Mouse (Mus musculus) myocyte (in vitro differentiated cells): ENCODE data around the gene Nfyb. TPM values are rescaled to one million over a fixed set of nuclear protein-coding genes. Genes with fewer than 3 reads are reported as not detected.

Source experiments
- H3K27me3 ChIP-seq: one replicate; pipeline ENCODE4 v1.6.1; 2011; ENCODE audit not compliant: control insufficient read depth, insufficient read depth, insufficient read length
- H3K36me3 ChIP-seq: one replicate; pipeline ENCODE4 v1.6.1; 2011; ENCODE audit not compliant: control insufficient read depth, insufficient read depth
- H3K4me2 ChIP-seq: one replicate; pipeline ENCODE4 v1.6.1; 2011; ENCODE audit warnings: low read depth, control low read depth
- H3K4me3 ChIP-seq: one replicate; pipeline ENCODE4 v1.5.1; 2011; ENCODE audit warnings: mild to moderate bottlenecking, control low read depth, moderate library complexity
- H3K79me2 ChIP-seq: one replicate; pipeline ENCODE4 v1.6.1; 2011; ENCODE audit not compliant: control insufficient read depth, insufficient read depth
- H3ac ChIP-seq: one replicate; pipeline ENCODE4 v1.6.1; 2011; ENCODE audit not compliant: control insufficient read depth, insufficient read length
- CEBPB ChIP-seq: IDR thresholded peaks from 2 replicates; pipeline ENCODE4 v1.6.1; 2011; ENCODE audit warnings: mild to moderate bottlenecking, moderate library complexity; ENCODE audit not compliant: poor library complexity, insufficient read depth, severe bottlenecking
- E2F4 ChIP-seq: IDR thresholded peaks from one replicate; pipeline ENCODE4 v1.6.1; 2011; ENCODE audit warnings: mild to moderate bottlenecking, control low read depth, moderate library complexity; ENCODE audit not compliant: insufficient read depth
- MAX ChIP-seq: IDR thresholded peaks from one replicate; pipeline ENCODE4 v1.6.1; 2011; ENCODE audit warnings: low read depth, mild to moderate bottlenecking, control low read depth
- MYOD1 ChIP-seq, 3 experiments: IDR thresholded peaks; one replicate each; pipeline ENCODE4 v1.6.1; 2011; ENCODE audit warnings: control low read depth in 2 of 3, low read depth in 2 of 3, mild to moderate bottlenecking in 2 of 3, moderate library complexity in 1 of 3; ENCODE audit not compliant: insufficient read length in 2 of 3, control insufficient read depth in 1 of 3
- MYOG ChIP-seq, 3 experiments: IDR thresholded peaks; one replicate each; pipeline ENCODE4 v1.6.1; 2011; ENCODE audit warnings: control low read depth in 2 of 3, low read depth in 2 of 3, mild to moderate bottlenecking in 2 of 3; ENCODE audit not compliant: insufficient read length in 2 of 3, control insufficient read depth in 1 of 3, insufficient read depth in 1 of 3
- POLR2A ChIP-seq: IDR thresholded peaks from one replicate; pipeline ENCODE4 v1.6.1; 2011; ENCODE audit warnings: low read depth, mild to moderate bottlenecking, control low read depth, moderate library complexity; ENCODE audit not compliant: insufficient read length
- POLR2AphosphoS2 ChIP-seq: IDR thresholded peaks from one replicate; pipeline ENCODE4 v1.6.1; 2011; ENCODE audit warnings: low read depth, control low read depth; ENCODE audit not compliant: insufficient read length
- REST ChIP-seq: IDR thresholded peaks from one replicate; pipeline ENCODE4 v1.6.1; 2011; ENCODE audit warnings: mild to moderate bottlenecking, control low read depth, moderate library complexity; ENCODE audit not compliant: insufficient read depth, insufficient read length
- SRF ChIP-seq: IDR thresholded peaks from one replicate; pipeline ENCODE4 v1.6.1; 2011; ENCODE audit warnings: low read depth; ENCODE audit not compliant: control insufficient read depth, insufficient read length
- TCF12 ChIP-seq: IDR thresholded peaks from one replicate; pipeline ENCODE4 v1.6.1; 2011; ENCODE audit warnings: mild to moderate bottlenecking, control low read depth; ENCODE audit not compliant: poor library complexity, insufficient read depth, severe bottlenecking
- TCF3 ChIP-seq: IDR thresholded peaks from one replicate; pipeline ENCODE4 v1.6.1; 2011; ENCODE audit warnings: low read depth, control low read depth; ENCODE audit not compliant: insufficient read length
- USF1 ChIP-seq: IDR thresholded peaks from one replicate; pipeline ENCODE4 v1.6.1; 2011; ENCODE audit warnings: low read depth, mild to moderate bottlenecking, control low read depth, moderate library complexity
- polyA plus RNA-seq: library from polyadenylated mRNA; unstranded; fragments of >200 nt; fragmentation: generic; extraction: Trizol; gene quantifications from one replicate; pipeline ENCODE4 v1.2.1, GENCODE M21; 2012; ENCODE audit warnings: missing spikeins

Gene Nfyb
- polyA plus RNA-seq, 1 experiment, result 7.4 TPM

DNA sequence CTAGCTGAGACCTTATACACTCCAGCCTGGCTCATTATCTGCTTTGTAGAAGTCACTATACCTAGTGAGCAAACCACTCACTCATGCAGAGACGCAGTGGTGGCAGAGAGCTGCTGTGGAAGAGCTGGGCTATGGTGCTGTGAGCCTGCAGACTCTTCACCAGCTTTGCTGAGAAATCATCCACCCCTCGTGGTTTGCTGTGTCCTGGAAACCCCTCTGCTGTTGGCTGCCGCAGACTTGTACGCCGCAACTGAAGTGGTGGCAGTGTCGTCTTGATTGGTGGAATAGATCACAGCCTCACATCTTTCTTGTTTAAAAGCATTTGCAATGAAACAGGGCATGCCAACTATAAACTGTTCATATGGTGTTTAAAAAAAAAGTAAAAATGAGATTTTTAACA lies 19.6 kb downstream of the Nfyb start:
- TF ChIP-seq POLR2AphosphoS2 (peak; percentile 19), TCF12 (no peak)
- Histone ChIP-seq H3K4me2 (no peak overlapping the region), H3K36me3 (peaks cover 39% of the 10 kb centered on the region), H3K4me3 (no peak overlapping the region), H3ac (no peak overlapping the region), H3K79me2 (no peaks in the 10 kb centered on the region), H3K27me3 (no peaks in the 10 kb centered on the region)

- Histone ChIP-seq H3K79me2 (no peaks in the 10 kb centered on the region), H3K36me3 (peaks cover 46% of the 10 kb centered on the region), H3K27me3 (no peaks in the 10 kb centered on the region)
Measured at GRCm38 (mm10) chr10:82742578-82742977, 21.4 kb downstream of the Nfyb start.

GRCm38 (mm10) chr10:82741876-82742275 lies 22.1 kb downstream of the Nfyb start:
- Histone ChIP-seq H3K4me3 (no peak overlapping the region), H3K36me3 (peaks cover 44% of the 10 kb centered on the region), H3K27me3 (no peaks in the 10 kb centered on the region), H3K4me2 (no peak overlapping the region), H3ac (no peak overlapping the region), H3K79me2 (no peaks in the 10 kb centered on the region)
- no peak for TF ChIP-seq REST

More at GRCm38 (mm10) chr10:82742578-82742977, 21.4 kb downstream of the Nfyb start:
- no peak for TF ChIP-seq TCF12
- TF ChIP-seq POLR2AphosphoS2, result no peak
- TF ChIP-seq REST, result no peak
- TF ChIP-seq TCF3, result no peak
- no peak for TF ChIP-seq CEBPB
- no peak for TF ChIP-seq USF1
- TF ChIP-seq MYOD1 (IDR thresholded peaks at IDR 0.05; ENCODE audit: control insufficient read depth in 1 of 3, insufficient read length in 2 of 3, low read depth in 2 of 3), result no peak
- no peak for TF ChIP-seq E2F4
- TF ChIP-seq MYOG (IDR thresholded peaks at IDR 0.05; ENCODE audit: control insufficient read depth in 1 of 3, insufficient read depth in 1 of 3, insufficient read length in 2 of 3, low read depth in 2 of 3), result no peak
- TF ChIP-seq MAX, result no peak
- no peak for TF ChIP-seq POLR2A
- TF ChIP-seq SRF, result no peak
- no peak overlapping the region for H3K4me3 ChIP-seq
- H3ac ChIP-seq, result no peak overlapping the region
- H3K4me2 ChIP-seq, result no peak overlapping the region

DNA sequence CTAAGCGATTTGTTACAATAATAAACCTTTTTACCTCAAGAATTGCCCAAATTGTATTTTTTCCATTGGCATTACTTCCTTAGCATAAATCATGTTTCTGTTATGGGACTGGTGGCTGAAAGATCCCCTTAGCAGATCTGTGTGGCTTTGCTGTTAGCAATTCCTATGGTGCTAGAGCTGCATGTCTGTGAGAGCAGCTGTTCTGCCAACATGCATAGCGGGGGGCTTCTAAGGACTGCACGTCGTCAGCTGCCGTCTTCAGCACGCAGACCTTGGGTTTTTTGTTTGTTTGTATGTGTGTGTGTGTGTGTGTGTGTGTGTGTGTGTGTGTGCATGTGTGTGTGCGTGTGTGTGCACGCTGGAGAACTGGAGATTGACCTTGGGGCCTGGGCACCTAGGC lies 22.6 kb downstream of the Nfyb start:
- no peaks in the 10 kb centered on the region for H3K79me2 ChIP-seq
- TF ChIP-seq CEBPB (no peak), POLR2AphosphoS2 (no peak), TCF3 (no peak), REST (no peak), MAX (no peak), POLR2A (no peak), MYOD1 (IDR thresholded peaks at IDR 0.05; ENCODE audit: control insufficient read depth in 1 of 3, insufficient read length in 2 of 3, low read depth in 2 of 3) (no peak), MYOG (IDR thresholded peaks at IDR 0.05; ENCODE audit: control insufficient read depth in 1 of 3, insufficient read depth in 1 of 3, insufficient read length in 2 of 3, low read depth in 2 of 3) (no peak), TCF12 (no peak), USF1 (no peak), E2F4 (no peak), SRF (no peak)
- no peaks in the 10 kb centered on the region for H3K27me3 ChIP-seq
- no peak overlapping the region for H3K4me2 ChIP-seq
- no peak overlapping the region for H3K4me3 ChIP-seq
- H3ac ChIP-seq, result no peak overlapping the region
- H3K36me3 ChIP-seq, result peaks cover 44% of the 10 kb centered on the region

- H3K79me2 ChIP-seq, result peaks cover 20% of the 10 kb centered on the region
- peaks cover 9% of the 10 kb centered on the region for H3K36me3 ChIP-seq
- peak overlapping the region; percentile 85 for H3K4me2 ChIP-seq
- H3ac ChIP-seq, result peak overlapping the region; percentile 84
- TF ChIP-seq POLR2A (no peak), TCF3 (no peak), MYOG (IDR thresholded peaks at IDR 0.05; ENCODE audit: control insufficient read depth in 1 of 3, insufficient read depth in 1 of 3, insufficient read length in 2 of 3, low read depth in 2 of 3) (peak in 2 of 3 experiments; percentile 88 to 91), POLR2AphosphoS2 (no peak), MYOD1 (IDR thresholded peaks at IDR 0.05; ENCODE audit: control insufficient read depth in 1 of 3, insufficient read length in 2 of 3, low read depth in 2 of 3) (peak in 2 of 3 experiments; percentile 70 to 90), MAX (no peak), USF1 (no peak)
- no peaks in the 10 kb centered on the region for H3K27me3 ChIP-seq
- peak overlapping the region; percentile 72 for H3K4me3 ChIP-seq
Measured at GRCm38 (mm10) chr10:82699296-82699941, 64.5 kb downstream of the Nfyb start.
